Mouse (Mus musculus) ES-E14 (cell line): ENCODE data around the gene Mthfd2. TPM values are rescaled to one million over a fixed set of nuclear protein-coding genes. Genes with fewer than 3 reads are reported as not detected.

Experiments used
- DNase-seq: peaks from one replicate; pipeline ENCODE4 v3.0.0-alpha.2; 2013; ENCODE audit warnings: low read depth, low spot score
- H3K27ac ChIP-seq: 2 replicates; pipeline ENCODE4 v1.5.1; 2012; ENCODE audit warnings: low read depth, mild to moderate bottlenecking, low read length, moderate library complexity, mixed read lengths; ENCODE audit not compliant: poor library complexity, insufficient read depth, severe bottlenecking
- H3K36me3 ChIP-seq: 2 replicates; pipeline ENCODE4 v1.6.1; 2012; ENCODE audit warnings: mild to moderate bottlenecking, low read length, moderate library complexity, mixed read lengths; ENCODE audit not compliant: control insufficient read depth, poor library complexity, insufficient read depth, severe bottlenecking
- H3K4me1 ChIP-seq, 2 experiments: fragments of 150-350 bp in 1 of 2; sonication (generic) in 1 of 2; 2 replicates each; pipeline ENCODE4 v1.6.1; 2012; ENCODE audit warnings: low read length in 2 of 2, mild to moderate bottlenecking in 1 of 2, mixed read lengths in 1 of 2; ENCODE audit not compliant: control insufficient read depth in 2 of 2, insufficient read depth in 2 of 2, poor library complexity in 1 of 2
- H3K4me3 ChIP-seq, 2 experiments: fragments of 150-350 bp in 1 of 2; sonication (generic) in 1 of 2; 2 replicates each; pipeline ENCODE4 v1.5.1; 2012; ENCODE audit warnings: low read length in 2 of 2, low read depth in 1 of 2, mild to moderate bottlenecking in 1 of 2, mixed read lengths in 1 of 2; ENCODE audit not compliant: insufficient read depth in 1 of 2, poor library complexity in 1 of 2, severe bottlenecking in 1 of 2
- H3K9ac ChIP-seq: 2 replicates; pipeline ENCODE4 v1.6.1; 2012; ENCODE audit warnings: low read depth, mild to moderate bottlenecking, low read length, mixed read lengths; ENCODE audit not compliant: poor library complexity, insufficient read depth, severe bottlenecking
- H3K9me3 ChIP-seq: fragments of 150-350 bp; sonication (generic); 2 replicates; pipeline ENCODE4 v1.6.1; 2012; ENCODE audit warnings: low read depth, mild to moderate bottlenecking, low read length; ENCODE audit not compliant: control insufficient read depth, insufficient read depth
- CHD2 ChIP-seq: IDR thresholded peaks from 2 replicates; pipeline ENCODE4 v1.6.1; 2014; ENCODE audit warnings: mild to moderate bottlenecking, low read depth, low read length, inconsistent platforms
- HCFC1 ChIP-seq: IDR thresholded peaks from 2 replicates; pipeline ENCODE4 v1.6.1; 2012; ENCODE audit warnings: low read length, inconsistent platforms, borderline replicate concordance; ENCODE audit not compliant: insufficient read depth
- MAFK ChIP-seq: IDR thresholded peaks from 2 replicates; pipeline ENCODE4 v1.6.1; 2014; ENCODE audit warnings: mild to moderate bottlenecking, low read depth, low read length, inconsistent platforms; ENCODE audit not compliant: insufficient read depth
- ZC3H11A ChIP-seq: IDR thresholded peaks from 2 replicates; pipeline ENCODE4 v1.6.1; 2012; ENCODE audit warnings: low read depth, mild to moderate bottlenecking, inconsistent platforms, low read length, borderline replicate concordance
- ZNF384 ChIP-seq: IDR thresholded peaks from 2 replicates; pipeline ENCODE4 v1.6.1; 2012; ENCODE audit warnings: low read depth, low read length, inconsistent platforms
- in situ Hi-C, 2 experiments: fragments of 600-800 bp; cut with MboI; formaldehyde crosslinking; loops; one replicate each; pipeline ENCODE4 v1.15.1; 2025; ENCODE audit warnings: low sequenced_read_pairs in 2 of 2, inconsistent platforms in 1 of 2; ENCODE audit not compliant: unreplicated experiment in 2 of 2
- total RNA-seq: library from RNA; depleted of rRNA; stranded (reverse); fragments of 300-350 nt; gene quantifications from 2 replicates; pipeline ENCODE4 v1.2.3, GENCODE M21; 2012

The Mthfd2 gene
- total RNA-seq, 1 experiment = 73.0 TPM

- Histone ChIP-seq H3K4me3 (no peak overlapping the region), H3K9me3 (no peaks in the 10 kb centered on the region), H3K4me1 (peaks cover 0 to 7% of the 10 kb centered on the region in 2 experiments; a peak in 2 of 4 replicates), H3K9ac (no peak overlapping the region), H3K27ac (no peak overlapping the region), H3K36me3 (no peaks in the 10 kb centered on the region)
- TF ChIP-seq ZNF384 = no peak
- TF ChIP-seq CHD2 = no peak
- TF ChIP-seq HCFC1 = no peak
- no peak for DNase-seq
- in situ Hi-C loops = no loop called here
These were observed 1.9 kb downstream of the Mthfd2 start for GRCm38 (mm10) chr6:83323652-83324419.

DNA sequence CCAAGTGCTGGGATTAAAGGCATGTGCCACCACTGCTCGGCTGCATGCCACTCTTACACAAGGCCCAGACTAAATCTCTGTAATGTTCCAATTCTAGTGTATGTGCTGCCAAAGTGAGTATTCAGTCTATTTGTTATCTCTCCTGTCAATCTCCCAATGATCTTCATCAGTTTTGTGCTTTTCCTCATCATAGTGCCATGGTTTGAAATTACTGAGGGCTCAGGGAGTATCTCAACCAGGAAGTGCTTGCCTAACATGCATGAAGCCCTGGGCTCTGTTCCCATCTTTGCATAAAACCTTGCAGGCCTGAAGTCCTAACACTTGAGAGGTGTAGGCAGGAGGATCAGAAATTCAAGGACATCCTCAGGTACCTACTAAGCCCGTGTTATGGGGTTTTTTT lies 2.9 kb downstream of the Mthfd2 start:
- no peak for DNase-seq
- H3K9ac ChIP-seq = no peak overlapping the region
- no peaks in the 10 kb centered on the region for H3K36me3 ChIP-seq
- in situ Hi-C loops = no loop called here
- H3K27ac ChIP-seq = no peak overlapping the region
- H3K4me1 ChIP-seq = peaks cover 0 to 7% of the 10 kb centered on the region in 2 experiments; a peak in 2 of 4 replicates
- TF ChIP-seq MAFK (no peak), ZC3H11A (no peak), HCFC1 (no peak), CHD2 (no peak), ZNF384 (no peak)
- no peaks in the 10 kb centered on the region for H3K9me3 ChIP-seq
- H3K4me3 ChIP-seq = no peak overlapping the region

GRCm38 (mm10) chr6:83321927-83322326 lies 3.8 kb downstream of the Mthfd2 start:
- no peak overlapping the region for H3K9ac ChIP-seq
- no peak overlapping the region for H3K4me3 ChIP-seq
- peaks cover 2% of the 10 kb centered on the region in 2 experiments; a peak in 2 of 4 replicates for H3K4me1 ChIP-seq
- DNase-seq = no peak
- in situ Hi-C loops = no loop called here
- no peaks in the 10 kb centered on the region for H3K9me3 ChIP-seq
- TF ChIP-seq HCFC1 = no peak
- no peak for TF ChIP-seq CHD2
- no peak for TF ChIP-seq MAFK
- H3K27ac ChIP-seq = no peak overlapping the region
- H3K36me3 ChIP-seq = no peaks in the 10 kb centered on the region

GRCm38 (mm10) chr6:83317108-83317741 lies 8.5 kb downstream of the Mthfd2 start:
- TF ChIP-seq CHD2 = peak; percentile 73; the same call in 1 of the 2 replicates
- no peak for TF ChIP-seq MAFK
- no peak for TF ChIP-seq ZNF384
- peaks cover 0 to 4% of the 10 kb centered on the region in 2 experiments; a peak in 1 of 4 replicates for H3K4me1 ChIP-seq
- peak overlapping the region; percentile 90 to 100 for H3K4me3 ChIP-seq
- peak overlapping the region; percentile 100 for H3K9ac ChIP-seq
- in situ Hi-C loops = no loop called here
- H3K9me3 ChIP-seq = no peaks in the 10 kb centered on the region
- peaks cover 5% of the 10 kb centered on the region for H3K36me3 ChIP-seq
- H3K27ac ChIP-seq = peak overlapping the region; percentile 90; the same call in 1 of the 2 replicates
- peak; percentile 79 for DNase-seq
